Mouse (Mus musculus) layer of hippocampus, postnatal 36 days (tissue): ENCODE measurements around the gene Olfr937. TPM values are rescaled to one million over a fixed set of nuclear protein-coding genes. Genes with fewer than 3 reads are reported as not detected.

Experiments used
- DNase-seq, 2 experiments: peaks; one replicate each; pipeline ENCODE4 v3.0.0; 2022
- microRNA-seq, 2 experiments: library from miRNA; unstranded; fragments of <30 nt; microRNA quantifications; one replicate each; pipeline ENCODE4 v1.2.0; 2021
- total RNA-seq, 2 experiments: library from RNA; stranded (reverse); gene quantifications; 2 replicates each; pipeline ENCODE4 v1.2.3; 2021

Olfr937 gene
- total RNA-seq, result not detected

DNA sequence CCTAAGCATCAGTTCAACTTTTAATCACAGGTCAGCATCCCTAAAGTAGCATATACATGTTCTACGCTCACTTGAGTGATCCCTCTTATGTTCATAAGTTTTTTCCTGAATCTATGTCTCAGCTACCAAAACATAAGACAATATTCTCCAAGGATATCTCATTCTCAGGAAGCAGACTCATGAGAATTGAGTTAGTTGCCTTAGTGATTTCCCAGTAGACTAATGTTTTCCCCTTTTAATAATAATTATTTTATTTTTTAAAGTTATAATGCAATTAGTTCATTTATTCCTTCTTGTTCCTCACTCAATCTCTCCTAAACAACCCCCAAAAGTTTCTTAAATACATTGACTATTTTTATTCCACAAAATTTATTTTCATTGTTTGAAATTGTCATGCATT, at the start of gene Olfr937:
TSS of gene Olfr937 (minus strand) at position 101 of the 400 bp plus-strand sequence.
- DNase-seq, result no peak

DNA sequence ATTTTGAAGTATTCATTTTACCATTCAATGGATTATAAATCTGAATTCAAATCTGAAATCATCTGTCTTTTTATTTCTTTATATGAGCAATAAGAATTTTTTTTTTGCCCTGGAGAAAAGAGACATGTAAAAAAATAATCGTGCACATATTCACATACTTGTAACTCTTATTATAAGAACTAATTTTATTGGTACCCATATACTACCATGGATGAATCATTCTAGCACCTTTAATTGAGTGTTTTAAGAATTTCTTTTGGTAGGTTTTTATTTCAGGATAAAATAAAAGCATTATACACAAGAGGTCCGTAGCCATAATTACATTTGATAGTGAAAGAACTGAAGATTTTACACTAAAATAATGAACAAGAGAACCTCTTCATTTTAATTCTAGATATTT, 14.0 kb upstream of the Olfr937 start, which contains the start of gene Olfr938:
TSS of gene Olfr938 (minus strand) at position 101 of the 400 bp plus-strand sequence.
- no peak for DNase-seq

DNA sequence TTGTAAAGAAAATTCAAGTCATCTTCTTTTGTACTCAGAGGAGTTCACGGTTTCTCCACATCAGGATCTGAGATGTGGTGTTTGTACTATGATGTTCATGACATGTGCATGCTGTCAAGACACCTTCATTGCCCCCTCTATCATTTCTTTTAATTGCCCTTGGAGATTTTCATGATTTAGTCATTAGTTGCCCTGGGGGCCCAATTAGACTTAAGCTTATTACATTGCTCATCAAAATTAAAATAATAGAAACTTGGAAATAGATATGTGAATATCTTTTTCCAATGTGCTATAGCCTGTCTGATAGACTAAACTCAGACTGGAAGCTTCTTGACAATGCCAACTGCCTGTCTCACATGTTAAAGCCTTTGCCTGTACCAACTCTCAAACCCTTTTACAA, 41.5 kb downstream of the Olfr937 start, which contains the start of gene Olfr146:
TSS of gene Olfr146 (minus strand) at position 101 of the 400 bp plus-strand sequence.
- DNase-seq, result no peak

Small RNAs within 50 kb of the gene (microRNA-seq; reads per million reads assigned to microRNA genes)
- gene Gm25032 (0 reads per million in 2 experiments), gene Gm25529 (0 reads per million in 2 experiments)

Other genes with a start within 250 kb of the Olfr937 start
- not detected for gene Olfr923, start 238.4 kb downstream of the Olfr937 start, total RNA-seq
- not detected for gene Olfr924, start 220.5 kb downstream of the Olfr937 start, total RNA-seq
- not detected for gene Olfr26, start 209.9 kb downstream of the Olfr937 start, total RNA-seq
- not detected for gene Olfr926, start 187.8 kb downstream of the Olfr937 start, total RNA-seq
- not detected for gene Olfr930, start 135.1 kb downstream of the Olfr937 start, total RNA-seq
- under 1 TPM in 1 of 2 experiments, not detected in 1; 0.13 TPM for gene Olfr933, start 92.6 kb downstream of the Olfr937 start, total RNA-seq
- gene Olfr934, start 76.6 kb downstream of the Olfr937 start, total RNA-seq, result not detected
- not detected for gene Olfr935, start 65.3 kb downstream of the Olfr937 start, total RNA-seq
- not detected for gene Olfr146, start 41.6 kb downstream of the Olfr937 start, total RNA-seq
- gene Olfr938, start 13.9 kb upstream of the Olfr937 start, total RNA-seq, result not detected
- gene Olfr27, start 63.2 kb upstream of the Olfr937 start, total RNA-seq, result not detected
- not detected for gene Olfr943, start 101.4 kb upstream of the Olfr937 start, total RNA-seq
- gene Olfr944, start 137.0 kb upstream of the Olfr937 start, total RNA-seq, result not detected
- not detected for gene Olfr1537, start 185.0 kb upstream of the Olfr937 start, total RNA-seq
- gene Olfr945, start 211.9 kb upstream of the Olfr937 start, total RNA-seq, result not detected